Mouse (Mus musculus) spleen, postnatal 4 days (tissue): ENCODE data around the gene Krt9.

Experiments
- DNase-seq, 2 experiments: peaks; one replicate each; pipeline ENCODE4 v3.0.0; 2022; ENCODE audit warnings: low spot score in 2 of 2

Gene Krt9

GRCm38 (mm10) chr11:100148615-100149330, 44.3 kb downstream of the Krt9 start, which contains the start of gene Krt19:
Krt19 (minus strand) TSS chr11:100148665.
- DNase-seq: no peak

- no peak for DNase-seq
Measured at GRCm38 (mm10) chr11:100147566-100148353, 45.3 kb downstream of the Krt9 start.

DNA sequence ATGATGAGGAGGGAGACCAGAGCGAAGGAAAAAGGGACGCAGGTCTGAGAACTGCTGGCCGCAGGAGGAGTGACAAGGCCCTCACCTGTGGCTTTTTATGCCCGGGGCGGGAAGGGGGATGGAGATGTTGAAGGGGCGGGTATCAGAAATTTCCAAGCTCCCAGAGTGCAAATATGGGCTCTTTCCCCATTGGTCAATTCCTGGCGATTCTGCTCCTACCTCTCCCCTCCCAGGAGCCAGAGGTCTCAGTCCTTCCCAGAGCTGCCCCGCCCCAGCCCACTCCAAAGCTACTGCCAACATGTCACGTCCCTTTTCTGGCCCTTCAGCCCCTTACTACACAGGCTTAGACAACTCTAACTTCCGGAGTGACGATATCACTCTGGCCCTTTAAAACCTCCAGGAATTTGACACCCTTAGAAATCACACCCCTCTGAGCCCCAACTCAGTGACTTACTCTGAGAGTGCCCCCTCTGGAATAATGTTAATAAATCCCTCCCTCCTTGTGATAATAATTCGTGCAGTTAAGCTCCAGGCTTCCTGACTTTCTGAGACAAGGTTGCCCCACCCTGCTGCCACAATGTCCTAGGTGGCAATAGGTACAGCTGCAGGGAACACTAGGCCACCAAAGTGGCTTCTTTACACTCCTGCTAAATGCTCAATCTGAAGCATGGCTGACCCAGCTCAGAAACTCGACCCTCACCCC, 47.0 kb downstream of the Krt9 start:
- DNase-seq: no peak

GRCm38 (mm10) chr11:100145104-100145503, 47.9 kb downstream of the Krt9 start:
- DNase-seq: no peak

DNA sequence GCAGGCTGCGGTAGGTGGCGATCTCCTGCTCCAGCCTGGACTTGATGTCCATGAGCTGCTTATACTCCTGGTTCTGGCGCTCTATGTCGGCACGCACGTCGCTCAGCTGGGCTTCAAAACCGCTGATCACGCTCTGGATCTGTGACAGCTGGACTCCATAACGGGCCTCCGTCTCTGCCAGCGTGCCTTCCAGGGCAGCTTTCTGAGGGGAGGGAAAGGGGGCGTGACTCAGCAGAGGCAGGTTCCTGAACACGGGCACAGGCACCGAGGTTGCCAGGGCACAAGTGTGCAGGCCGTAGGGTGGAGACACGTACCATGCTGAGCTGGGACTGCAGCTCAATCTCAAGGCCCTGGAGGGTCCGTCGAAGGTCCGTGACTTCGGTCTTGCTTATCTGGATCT, 52.1 kb downstream of the Krt9 start:
- no peak for DNase-seq

- no peak for DNase-seq
Measured at GRCm38 (mm10) chr11:100139391-100139790, 53.7 kb downstream of the Krt9 start.

- DNase-seq: no peak
Measured at GRCm38 (mm10) chr11:100138809-100139208, 54.2 kb downstream of the Krt9 start.

DNA sequence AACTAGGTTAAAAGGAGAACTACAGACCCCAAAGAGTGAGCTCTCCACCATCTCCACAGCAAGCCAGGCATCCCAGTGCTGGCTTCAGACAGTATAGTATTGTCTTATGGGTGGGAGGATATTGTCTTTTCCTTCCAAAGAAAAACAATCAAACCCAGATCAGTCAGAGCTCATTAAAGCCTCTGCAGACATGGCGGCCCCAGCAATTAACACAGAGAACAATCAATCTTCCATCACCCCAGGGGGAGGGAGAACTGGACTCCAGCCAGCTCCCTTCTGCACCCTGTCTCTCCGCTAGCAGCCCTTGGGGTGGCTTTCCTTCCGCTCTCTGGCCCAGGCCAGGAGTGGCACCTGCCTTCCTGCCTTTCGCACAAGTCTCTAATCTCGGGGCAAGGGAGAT, 55.4 kb downstream of the Krt9 start:
- no peak for DNase-seq
